Comparison of ENCODE assay signal across 24 mouse cellular contexts in genomic region chr5:73210971-73211315, GRCm38 (mm10).
"Had no signal": no experiment of that assay in that cellular context is flagged by ENCODE, and none has a peak within 500 bp of the region (broad histone marks: within the 10 kb centered on the region; RNA-seq: fewer than 3 reads in every experiment).

No protein-coding gene starts in this region.

- H3K9ac ChIP-seq: heart, embryonic 12.5 days; hindbrain, embryonic 12.5 days; hindbrain, embryonic 14.5 days; intestine, embryonic 15.5 days; limb, embryonic 12.5 days; liver, embryonic 13.5 days; liver, embryonic 15.5 days; liver, postnatal 0 days had no signal

- H3K27me3 ChIP-seq: heart, embryonic 12.5 days; hindbrain, embryonic 12.5 days; intestine, embryonic 15.5 days; limb, embryonic 12.5 days; liver, embryonic 13.5 days; liver, embryonic 15.5 days had no signal

- ATAC-seq: hindbrain, embryonic 16.5 days had no signal

- H3K27ac ChIP-seq: gastrocnemius, adult 2 months; heart, adult 2 months; hindbrain, embryonic 10.5 days; hindbrain, embryonic 12.5 days; hindbrain, embryonic 14.5 days; intestine, embryonic 15.5 days; kidney, postnatal 0 days; limb, embryonic 12.5 days; liver, embryonic 13.5 days; liver, embryonic 15.5 days had no signal

- DNase-seq: gastrocnemius, adult 2 months; gastrocnemius, postnatal 10 days; gastrocnemius, postnatal 25 days; heart, adult 2 months; heart, postnatal 10 days; heart, postnatal 36 days; kidney, adult 18-20 months; kidney, adult 8-10 months; kidney, postnatal 14 days; kidney, postnatal 4 days; liver; liver, embryonic 13.5 days; liver, postnatal 0 days had no signal

- H3K4me3 ChIP-seq: gastrocnemius, adult 2 months; heart, adult 2 months; heart, embryonic 12.5 days; hindbrain, embryonic 10.5 days; hindbrain, embryonic 12.5 days; intestine, embryonic 15.5 days; layer of hippocampus, adult 2 months; limb, embryonic 12.5 days; liver, embryonic 13.5 days; liver, embryonic 15.5 days had no signal

- H3K9me3 ChIP-seq: heart, embryonic 12.5 days; hindbrain, embryonic 10.5 days; hindbrain, embryonic 12.5 days; intestine, embryonic 15.5 days; limb, embryonic 12.5 days; liver, embryonic 13.5 days; liver, embryonic 15.5 days had no signal

- H3K4me2 ChIP-seq: heart, embryonic 12.5 days; hindbrain, embryonic 12.5 days; hindbrain, embryonic 14.5 days; intestine, embryonic 15.5 days; limb, embryonic 12.5 days; liver, embryonic 11.5 days; liver, embryonic 13.5 days; liver, embryonic 15.5 days had no signal
